10 mouse cellular contexts compared by ENCODE assay signal in genomic region chr13:41572351-41572735, GRCm38 (mm10). TPM values are rescaled to one million over a fixed set of nuclear protein-coding genes. Genes with fewer than 3 reads are reported as not detected.
DNase-seq lines count a peak whose midpoint lies in the region; ATAC-seq and TF ChIP-seq lines count a peak whose summit lies in the region.
"Had no signal": no experiment of that assay in that cellular context is flagged by ENCODE, and none has a peak within 500 bp of the region (broad histone marks: within the 10 kb centered on the region; RNA-seq: fewer than 3 reads in every experiment).

No protein-coding gene starts in this region.

- TF ChIP-seq CTCF in cerebellum, adult 2 months (IDR thresholded peaks at IDR 0.05; ENCODE audit: borderline replicate concordance, insufficient read depth, low read depth, low read length), result no peak

- H3K27me3 ChIP-seq in cerebellum, adult 2 months (ENCODE audit: control insufficient read depth, insufficient read depth, low read length), result no peaks in the 10 kb centered on the region; the same call in 1 of the 2 replicates
- H3K27me3 ChIP-seq in limb, embryonic 14.5 days (ENCODE audit: control insufficient read depth, insufficient read depth, low read length), result no peaks in the 10 kb centered on the region
- H3K27me3 ChIP-seq in limb, embryonic 10.5 days (ENCODE audit: low read depth, poor library complexity, severe bottlenecking), result no peaks in the 10 kb centered on the region
- H3K27me3 ChIP-seq in forebrain, embryonic 16.5 days (replicated peaks; ENCODE audit: control insufficient read depth, insufficient read depth, low read length), result no peaks in the 10 kb centered on the region
- H3K27me3 ChIP-seq in neural tube, embryonic 14.5 days (ENCODE audit: control insufficient read depth, insufficient read depth, low read length), result no peaks in the 10 kb centered on the region
- H3K27me3 ChIP-seq: embryonic facial prominence, embryonic 15.5 days; limb, embryonic 12.5 days had no signal

- no peaks in the 10 kb centered on the region for H3K36me3 ChIP-seq in limb, embryonic 14.5 days (ENCODE audit: control insufficient read depth, insufficient read depth, low read length)
- no peaks in the 10 kb centered on the region for H3K36me3 ChIP-seq in limb, embryonic 10.5 days
- H3K36me3 ChIP-seq in forebrain, embryonic 16.5 days (ENCODE audit: control insufficient read depth, insufficient read depth), result no peaks in the 10 kb centered on the region
- no peaks in the 10 kb centered on the region for H3K36me3 ChIP-seq in neural tube, embryonic 14.5 days (ENCODE audit: control insufficient read depth, insufficient read depth, low read length)
- H3K36me3 ChIP-seq: embryonic facial prominence, embryonic 15.5 days; limb, embryonic 12.5 days had no signal

- H3K4me2 ChIP-seq in limb, embryonic 14.5 days (replicated peaks; ENCODE audit: low read depth, low read length, severe bottlenecking), result no peak overlapping the region
- no peak overlapping the region for H3K4me2 ChIP-seq in forebrain, embryonic 16.5 days (ENCODE audit: low read length)
- H3K4me2 ChIP-seq in neural tube, embryonic 14.5 days (ENCODE audit: low read depth, low read length), result no peak overlapping the region
- H3K4me2 ChIP-seq: limb, embryonic 12.5 days had no signal

- no peaks in the 10 kb centered on the region for H3K9me3 ChIP-seq in limb, embryonic 14.5 days (ENCODE audit: control insufficient read depth, low read length)
- H3K9me3 ChIP-seq in limb, embryonic 10.5 days (replicated peaks), result no peaks in the 10 kb centered on the region
- H3K9me3 ChIP-seq in forebrain, embryonic 16.5 days (ENCODE audit: control insufficient read depth, low read length), result peaks cover 4% of the 10 kb centered on the region; the same call in 1 of the 2 replicates
- no peaks in the 10 kb centered on the region for H3K9me3 ChIP-seq in neural tube, embryonic 14.5 days (ENCODE audit: control insufficient read depth, low read length)
- H3K9me3 ChIP-seq: embryonic facial prominence, embryonic 15.5 days had no signal

- ATAC-seq in limb, embryonic 14.5 days (ENCODE audit: low FRiP score, low read depth), result peak; percentile 41; the same call in 1 of the 2 replicates
- peak; percentile 61 for ATAC-seq in forebrain, embryonic 16.5 days
- ATAC-seq in neural tube, embryonic 14.5 days (ENCODE audit: low read depth), result peak; percentile 44; the same call in 1 of the 2 replicates

- peak; percentile 13 to 21 for DNase-seq in cerebellum, postnatal 10 days
- no peak for DNase-seq in cerebellum, adult 2 months
- no peak for DNase-seq in limb, embryonic 14.5 days (ENCODE audit: low spot score)
- no peak for DNase-seq in limb, embryonic 10.5 days (ENCODE audit: low spot score)
- DNase-seq in testis, postnatal 10 days (ENCODE audit: low spot score), result no peak
- DNase-seq in urinary bladder, postnatal 36 days (ENCODE audit: low spot score in 2 of 2), result no peak

- no peak for TF ChIP-seq POLR2A in cerebellum, adult 2 months (IDR thresholded peaks at IDR 0.05; ENCODE audit: borderline replicate concordance, insufficient read depth, low read length)
- no peak for TF ChIP-seq POLR2A in limb, embryonic 14.5 days (IDR thresholded peaks at IDR 0.05; ENCODE audit: borderline replicate concordance, extremely low read depth, insufficient read depth, insufficient read length)

- no peak overlapping the region for H3K4me3 ChIP-seq in cerebellum, adult 2 months (replicated peaks; ENCODE audit: insufficient read depth, low read depth, low read length)
- H3K4me3 ChIP-seq in limb, embryonic 14.5 days (replicated peaks; ENCODE audit: low read length), result no peak overlapping the region
- no peak overlapping the region for H3K4me3 ChIP-seq in limb, embryonic 10.5 days
- no peak overlapping the region for H3K4me3 ChIP-seq in forebrain, embryonic 16.5 days (replicated peaks; ENCODE audit: low read length)
- no peak overlapping the region for H3K4me3 ChIP-seq in neural tube, embryonic 14.5 days (ENCODE audit: low read depth, low read length)
- H3K4me3 ChIP-seq: embryonic facial prominence, embryonic 15.5 days; limb, embryonic 12.5 days had no signal

- 26% methylated on average over 4 of the region's 4 CpGs for WGBS in cerebellum, adult 2 months
- WGBS in limb, embryonic 14.5 days, result 56% methylated on average over 4 of the region's 4 CpGs
- WGBS in limb, embryonic 10.5 days, result 51% methylated on average over 4 of the region's 4 CpGs
- 40% methylated on average over 4 of the region's 4 CpGs for WGBS in forebrain, embryonic 16.5 days
- 50% methylated on average over 4 of the region's 4 CpGs for WGBS in neural tube, embryonic 14.5 days

- no peak overlapping the region for H3K9ac ChIP-seq in limb, embryonic 14.5 days (ENCODE audit: low read depth, low read length, severe bottlenecking)
- no peak overlapping the region for H3K9ac ChIP-seq in forebrain, embryonic 16.5 days (replicated peaks; ENCODE audit: low read depth, low read length)
- H3K9ac ChIP-seq in neural tube, embryonic 14.5 days (replicated peaks; ENCODE audit: low read depth, low read length), result no peak overlapping the region
- H3K9ac ChIP-seq: embryonic facial prominence, embryonic 15.5 days; limb, embryonic 12.5 days had no signal

- no peak overlapping the region for H3K27ac ChIP-seq in cerebellum, adult 2 months (ENCODE audit: insufficient read depth, low read length)
- H3K27ac ChIP-seq in limb, embryonic 14.5 days (replicated peaks; ENCODE audit: low read depth, low read length), result no peak overlapping the region
- H3K27ac ChIP-seq in limb, embryonic 10.5 days, result no peak overlapping the region
- no peak overlapping the region for H3K27ac ChIP-seq in forebrain, embryonic 16.5 days (ENCODE audit: low read length)
- H3K27ac ChIP-seq in neural tube, embryonic 14.5 days (ENCODE audit: low read depth, low read length), result no peak overlapping the region
- H3K27ac ChIP-seq: embryonic facial prominence, embryonic 15.5 days; limb, embryonic 12.5 days had no signal

- no peaks in the 10 kb centered on the region for H3K4me1 ChIP-seq in cerebellum, adult 2 months (ENCODE audit: control insufficient read depth, insufficient read depth, low read length)
- H3K4me1 ChIP-seq in limb, embryonic 14.5 days (ENCODE audit: control insufficient read depth, insufficient read depth, low read length), result peaks cover 10% of the 10 kb centered on the region; the same call in 1 of the 2 replicates
- H3K4me1 ChIP-seq in limb, embryonic 10.5 days, result peaks cover 18% of the 10 kb centered on the region
- peaks cover 4% of the 10 kb centered on the region; the same call in 1 of the 2 replicates for H3K4me1 ChIP-seq in forebrain, embryonic 16.5 days (replicated peaks; ENCODE audit: control insufficient read depth, insufficient read depth, low read length)
- H3K4me1 ChIP-seq in neural tube, embryonic 14.5 days (ENCODE audit: control insufficient read depth, insufficient read depth, low read length), result no peaks in the 10 kb centered on the region

RNA-seq across cellular contexts. Expression of gene Tmem170b, which starts 33.4 kb away (rescaled TPM):
- 19.9 and 21.6 TPM in 2 replicates for polyA plus RNA-seq in cerebellum, adult 2 months (2012; rRNA removed)
- polyA plus RNA-seq in limb, embryonic 14.5 days (2012; rRNA removed), result 4.4 and 4.7 TPM in 2 replicates
- 15.1 and 15.7 TPM in 2 replicates for polyA plus RNA-seq in limb, embryonic 14.5 days (2014; fragmentation: Nextera tagmentation; extraction: Ambion mirVana)
- polyA plus RNA-seq in limb, embryonic 10.5 days (2016; fragmentation: Nextera tagmentation; extraction: Ambion mirVana), result 4.4 and 7.2 TPM in 2 replicates
- 50.8 and 53.1 TPM in 2 replicates for polyA plus RNA-seq in forebrain, embryonic 16.5 days (2015; fragmentation: Nextera tagmentation; extraction: Ambion mirVana)
- 68.1 and 68.3 TPM in 2 replicates for polyA plus RNA-seq in neural tube, embryonic 14.5 days (2014; fragmentation: Nextera tagmentation; extraction: Ambion mirVana)

Comparison
In these comparisons a context has a peak if more than half of its experiments do, and no peak if none do; other contexts are left out.
1. DNase-seq: peak in cerebellum, postnatal 10 days (2 of 2); none in cerebellum, adult 2 months (0 of 2), limb, embryonic 14.5 days (single experiment), limb, embryonic 10.5 days (single experiment), testis, postnatal 10 days (single experiment) and urinary bladder, postnatal 36 days (0 of 2).
2. Peak in every context shown above with its lines, with median percentiles within 50 percentile points of each other: ATAC-seq.